ENCODE assay signal across 18 mouse cellular contexts in genomic region chr17:28286133-28286532, GRCm38 (mm10). TPM values are rescaled to one million over a fixed set of nuclear protein-coding genes. Genes with fewer than 3 reads are reported as not detected.
DNase-seq lines count a peak whose midpoint lies in the region; ATAC-seq lines count a peak whose summit lies in the region.
"Had no signal": no experiment of that assay in that cellular context is flagged by ENCODE, and none has a peak within 500 bp of the region (broad histone marks: within the 10 kb centered on the region; RNA-seq: fewer than 3 reads in every experiment).

No protein-coding gene starts in this region.

- H3K4me2 ChIP-seq in kidney, embryonic 14.5 days (replicated peaks; ENCODE audit: low read depth, low read length), result no peak overlapping the region
- H3K4me2 ChIP-seq in neural tube, embryonic 13.5 days, result no peak overlapping the region
- no peak overlapping the region for H3K4me2 ChIP-seq in neural tube, embryonic 15.5 days
- H3K4me2 ChIP-seq: embryonic facial prominence, embryonic 15.5 days; heart, embryonic 13.5 days had no signal

- 0 out of 2 replicates have a peak, but pooled peaks have one; percentile 2 for ATAC-seq in kidney, embryonic 14.5 days (ENCODE audit: low FRiP score, low TSS enrichment)
- no peak for ATAC-seq in neural tube, embryonic 13.5 days (ENCODE audit: low read depth)
- ATAC-seq in neural tube, embryonic 15.5 days (ENCODE audit: low FRiP score), result no peak
- ATAC-seq: intestine, postnatal 0 days had no signal

- H3K27ac ChIP-seq in kidney, embryonic 14.5 days (ENCODE audit: low read depth, low read length), result 0 out of 2 replicates have a peak overlapping the region, but pooled peaks have one; percentile 14
- 0 out of 2 replicates have a peak overlapping the region, but pooled peaks have one; percentile 18 for H3K27ac ChIP-seq in neural tube, embryonic 13.5 days (replicated peaks)
- no peak overlapping the region for H3K27ac ChIP-seq in neural tube, embryonic 15.5 days (replicated peaks)
- H3K27ac ChIP-seq: embryonic facial prominence, embryonic 15.5 days; heart, embryonic 13.5 days; liver, embryonic 14.5 days had no signal

- H3K4me1 ChIP-seq in kidney, embryonic 14.5 days (ENCODE audit: control insufficient read depth, insufficient read depth, low read length), result peaks cover 42% of the 10 kb centered on the region
- peaks cover 46% of the 10 kb centered on the region for H3K4me1 ChIP-seq in neural tube, embryonic 13.5 days (replicated peaks)
- H3K4me1 ChIP-seq in neural tube, embryonic 15.5 days, result peaks cover 31% of the 10 kb centered on the region

- no peak overlapping the region for H3K4me3 ChIP-seq in kidney, embryonic 14.5 days (ENCODE audit: low read length)
- no peak overlapping the region for H3K4me3 ChIP-seq in neural tube, embryonic 13.5 days
- no peak overlapping the region for H3K4me3 ChIP-seq in neural tube, embryonic 15.5 days (replicated peaks)
- H3K4me3 ChIP-seq: embryonic facial prominence, embryonic 15.5 days; heart, embryonic 13.5 days had no signal

- 0 out of 2 replicates have a peak overlapping the region, but pooled peaks have one; percentile 40 for H3K9ac ChIP-seq in kidney, embryonic 14.5 days (ENCODE audit: low read depth, low read length)
- H3K9ac ChIP-seq in neural tube, embryonic 13.5 days, result peak overlapping the region; percentile 9; the same call in 1 of the 2 replicates
- no peak overlapping the region for H3K9ac ChIP-seq in neural tube, embryonic 15.5 days (replicated peaks)
- H3K9ac ChIP-seq: embryonic facial prominence, embryonic 15.5 days; heart, embryonic 13.5 days; liver, embryonic 14.5 days had no signal

- peak; percentile 66 to 72 for DNase-seq in cerebellum, postnatal 10 days
- DNase-seq in cerebellum, adult 18-20 months, result no peak
- DNase-seq in kidney, adult 9 months, result no peak
- no peak for DNase-seq in layer of hippocampus, postnatal 14 days (ENCODE audit: low spot score in 2 of 2)
- no peak for DNase-seq in thymus, postnatal 25 days
- DNase-seq: adrenal gland, postnatal 10 days; cerebellum, adult 11 months; heart, adult 11 months; heart, postnatal 36 days; right cerebral cortex, postnatal 25 days; thymus, postnatal 36 days had no signal

- no peaks in the 10 kb centered on the region for H3K36me3 ChIP-seq in kidney, embryonic 14.5 days (ENCODE audit: control insufficient read depth, insufficient read depth, low read length)
- H3K36me3 ChIP-seq in neural tube, embryonic 13.5 days, result no peaks in the 10 kb centered on the region
- H3K36me3 ChIP-seq in neural tube, embryonic 15.5 days, result no peaks in the 10 kb centered on the region
- H3K36me3 ChIP-seq: heart, embryonic 13.5 days had no signal

- H3K9me3 ChIP-seq in kidney, embryonic 14.5 days (ENCODE audit: control insufficient read depth, low read length), result no peaks in the 10 kb centered on the region
- H3K9me3 ChIP-seq in neural tube, embryonic 13.5 days, result no peaks in the 10 kb centered on the region
- no peaks in the 10 kb centered on the region for H3K9me3 ChIP-seq in neural tube, embryonic 15.5 days (replicated peaks)
- H3K9me3 ChIP-seq: embryonic facial prominence, embryonic 15.5 days; heart, embryonic 13.5 days had no signal

- 59% methylated on average over 10 of the region's 10 CpGs for WGBS in kidney, embryonic 14.5 days
- 81% methylated on average over 10 of the region's 10 CpGs for WGBS in neural tube, embryonic 13.5 days
- WGBS in neural tube, embryonic 15.5 days, result 84% methylated on average over 10 of the region's 10 CpGs

- no peaks in the 10 kb centered on the region for H3K27me3 ChIP-seq in kidney, embryonic 14.5 days (ENCODE audit: control insufficient read depth, insufficient read depth, low read length)
- no peaks in the 10 kb centered on the region for H3K27me3 ChIP-seq in neural tube, embryonic 13.5 days
- H3K27me3 ChIP-seq in neural tube, embryonic 15.5 days (replicated peaks), result no peaks in the 10 kb centered on the region
- H3K27me3 ChIP-seq: embryonic facial prominence, embryonic 15.5 days; heart, embryonic 13.5 days had no signal

RNA-seq across cellular contexts. Expression of gene Fance, which starts 27.2 kb away (rescaled TPM):
- polyA plus RNA-seq in kidney, embryonic 14.5 days (2014; fragmentation: Nextera tagmentation; extraction: Ambion mirVana), result 24.1 and 31.9 TPM in 2 replicates
- 23.2 and 23.3 TPM in 2 replicates for polyA plus RNA-seq in neural tube, embryonic 13.5 days (2015; fragmentation: Nextera tagmentation; extraction: Ambion mirVana)
- polyA plus RNA-seq in neural tube, embryonic 15.5 days (2015; fragmentation: Nextera tagmentation; extraction: Ambion mirVana), result 26.3 and 30.3 TPM in 2 replicates
- 10 to 100 TPM; 23.0 to 28.2 TPM for total RNA-seq in layer of hippocampus, postnatal 14 days (2021)

RNA-seq across cellular contexts. Expression of gene Rpl10a, which starts 42.1 kb away (rescaled TPM):
- polyA plus RNA-seq in kidney, embryonic 14.5 days (2014; fragmentation: Nextera tagmentation; extraction: Ambion mirVana), result 911 and 1,064 TPM in 2 replicates
- polyA plus RNA-seq in neural tube, embryonic 13.5 days (2015; fragmentation: Nextera tagmentation; extraction: Ambion mirVana), result 381 and 408 TPM in 2 replicates
- 329 and 387 TPM in 2 replicates for polyA plus RNA-seq in neural tube, embryonic 15.5 days (2015; fragmentation: Nextera tagmentation; extraction: Ambion mirVana)
- total RNA-seq in layer of hippocampus, postnatal 14 days (2021), result 100 to 1,000 TPM; 394 to 418 TPM

RNA-seq across cellular contexts. Expression of gene Ppard, which starts 53.6 kb away (rescaled TPM):
- polyA plus RNA-seq in kidney, embryonic 14.5 days (2014; fragmentation: Nextera tagmentation; extraction: Ambion mirVana), result 2.3 and 3.5 TPM in 2 replicates
- 1.4 and 2.6 TPM in 2 replicates for polyA plus RNA-seq in neural tube, embryonic 13.5 days (2015; fragmentation: Nextera tagmentation; extraction: Ambion mirVana)
- 1.3 and 1.7 TPM in 2 replicates for polyA plus RNA-seq in neural tube, embryonic 15.5 days (2015; fragmentation: Nextera tagmentation; extraction: Ambion mirVana)
- 10 to 100 TPM; 27.1 to 28.9 TPM for total RNA-seq in layer of hippocampus, postnatal 14 days (2021)

Comparison
In these comparisons a context has a peak if more than half of its experiments do, and no peak if none do; other contexts are left out.
1. DNase-seq: peak in cerebellum, postnatal 10 days (2 of 2); none in cerebellum, adult 18-20 months (0 of 2), kidney, adult 9 months (single experiment), layer of hippocampus, postnatal 14 days (0 of 2) and thymus, postnatal 25 days (single experiment).